Mouse (Mus musculus): ENCODE data around the gene Cdh7. TPM values are rescaled to one million over a fixed set of nuclear protein-coding genes. Genes with fewer than 3 reads are reported as not detected.

Gene Cdh7
- polyA plus RNA-seq, 1 experiment: not detected

DNA sequence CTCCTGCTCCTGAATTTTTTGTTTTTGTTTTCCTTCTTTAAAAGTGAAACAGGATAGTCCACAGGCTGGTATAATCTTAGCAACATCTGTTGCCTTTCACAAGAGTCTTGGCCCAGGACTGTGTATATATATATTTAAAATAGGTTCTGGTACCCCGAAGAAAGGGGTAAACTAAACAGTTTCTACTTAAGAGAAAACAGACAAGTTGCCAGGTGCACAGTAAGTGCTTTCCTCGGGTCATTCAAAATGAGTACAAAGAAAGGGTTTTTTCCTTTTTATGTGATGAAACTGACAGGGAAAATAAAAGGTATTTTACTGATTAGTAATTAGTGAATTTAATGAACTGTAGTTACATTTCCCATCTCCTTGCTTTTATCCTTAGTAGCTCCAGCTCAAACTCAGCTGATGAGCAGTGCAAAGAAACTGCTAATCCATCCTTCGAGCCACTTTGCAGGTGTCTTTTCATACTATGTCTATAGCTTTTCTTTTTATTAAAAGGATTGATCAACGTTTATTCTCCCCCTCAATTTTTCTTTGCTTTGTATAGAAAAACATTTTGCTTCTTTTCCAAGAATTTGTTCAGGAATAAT, 9.7 kb upstream of the Cdh7 start:
- Histone ChIP-seq H3ac (ENCODE audit: control insufficient read depth, insufficient read length) (no peak overlapping the region), H3K36me3 (ENCODE audit: control insufficient read depth, insufficient read depth) (no peaks in the 10 kb centered on the region), H3K4me3 (no peak overlapping the region), H3K27me3 (ENCODE audit: control insufficient read depth, insufficient read depth, insufficient read length) (no peaks in the 10 kb centered on the region), H3K79me2 (ENCODE audit: control insufficient read depth, insufficient read depth) (no peaks in the 10 kb centered on the region), H3K4me2 (ENCODE audit: low read depth) (no peak overlapping the region)
- TF ChIP-seq USF1 (IDR thresholded peaks at IDR 0.05; ENCODE audit: low read depth) (no peak), POLR2A (IDR thresholded peaks at IDR 0.05; ENCODE audit: insufficient read length, low read depth) (no peak)

GRCm38 (mm10) chr1:109982809-109983536, 742 bp downstream of the Cdh7 start:
- Histone ChIP-seq H3K4me2 (ENCODE audit: low read depth) (no peak overlapping the region), H3K79me2 (ENCODE audit: control insufficient read depth, insufficient read depth) (no peaks in the 10 kb centered on the region), H3K27me3 (ENCODE audit: control insufficient read depth, insufficient read depth, insufficient read length) (no peaks in the 10 kb centered on the region), H3K4me3 (no peak overlapping the region), H3K36me3 (ENCODE audit: control insufficient read depth, insufficient read depth) (no peaks in the 10 kb centered on the region), H3ac (ENCODE audit: control insufficient read depth, insufficient read length) (no peak overlapping the region)
- TF ChIP-seq USF1 (IDR thresholded peaks at IDR 0.05; ENCODE audit: low read depth): no peak

- no peak overlapping the region for H3K4me3 ChIP-seq
- TF ChIP-seq MAX (IDR thresholded peaks at IDR 0.05; ENCODE audit: low read depth) (no peak), TCF3 (IDR thresholded peaks at IDR 0.05; ENCODE audit: insufficient read length, low read depth) (no peak), USF1 (IDR thresholded peaks at IDR 0.05; ENCODE audit: low read depth) (no peak), MYOD1 (IDR thresholded peaks at IDR 0.05; ENCODE audit: control insufficient read depth in 1 of 3, insufficient read length in 2 of 3, low read depth in 2 of 3) (no peak), SRF (IDR thresholded peaks at IDR 0.05; ENCODE audit: control insufficient read depth, insufficient read length, low read depth) (no peak)
Measured at GRCm38 (mm10) chr1:109983537-109983912, 1.3 kb downstream of the Cdh7 start.

GRCm38 (mm10) chr1:109984776-109985175, 2.5 kb downstream of the Cdh7 start:
- Histone ChIP-seq H3K36me3 (ENCODE audit: control insufficient read depth, insufficient read depth) (no peaks in the 10 kb centered on the region), H3ac (ENCODE audit: control insufficient read depth, insufficient read length) (no peak overlapping the region), H3K4me3 (no peak overlapping the region), H3K27me3 (ENCODE audit: control insufficient read depth, insufficient read depth, insufficient read length) (no peaks in the 10 kb centered on the region), H3K79me2 (ENCODE audit: control insufficient read depth, insufficient read depth) (no peaks in the 10 kb centered on the region), H3K4me2 (ENCODE audit: low read depth) (no peak overlapping the region)
- TF ChIP-seq MYOG (IDR thresholded peaks at IDR 0.05; ENCODE audit: control insufficient read depth in 1 of 3, insufficient read depth in 1 of 3, insufficient read length in 2 of 3, low read depth in 2 of 3): no peak
- TF ChIP-seq REST (IDR thresholded peaks at IDR 0.05; ENCODE audit: insufficient read depth, insufficient read length): no peak
- no peak for TF ChIP-seq MAX (IDR thresholded peaks at IDR 0.05; ENCODE audit: low read depth)

More at GRCm38 (mm10) chr1:109983537-109983912, 1.3 kb downstream of the Cdh7 start:
- H3K36me3 ChIP-seq (ENCODE audit: control insufficient read depth, insufficient read depth): no peaks in the 10 kb centered on the region
- no peak overlapping the region for H3ac ChIP-seq (ENCODE audit: control insufficient read depth, insufficient read length)
- H3K4me2 ChIP-seq (ENCODE audit: low read depth): no peak overlapping the region
- H3K27me3 ChIP-seq (ENCODE audit: control insufficient read depth, insufficient read depth, insufficient read length): no peaks in the 10 kb centered on the region
- no peaks in the 10 kb centered on the region for H3K79me2 ChIP-seq (ENCODE audit: control insufficient read depth, insufficient read depth)

GRCm38 (mm10) chr1:109985468-109985867, 3.2 kb downstream of the Cdh7 start:
- TF ChIP-seq TCF3 (IDR thresholded peaks at IDR 0.05; ENCODE audit: insufficient read length, low read depth): no peak
- TF ChIP-seq MYOD1 (IDR thresholded peaks at IDR 0.05; ENCODE audit: control insufficient read depth in 1 of 3, insufficient read length in 2 of 3, low read depth in 2 of 3): no peak
- Histone ChIP-seq H3K4me2 (ENCODE audit: low read depth) (no peak overlapping the region), H3K27me3 (ENCODE audit: control insufficient read depth, insufficient read depth, insufficient read length) (no peaks in the 10 kb centered on the region), H3K79me2 (ENCODE audit: control insufficient read depth, insufficient read depth) (no peaks in the 10 kb centered on the region), H3K36me3 (ENCODE audit: control insufficient read depth, insufficient read depth) (no peaks in the 10 kb centered on the region), H3ac (ENCODE audit: control insufficient read depth, insufficient read length) (no peak overlapping the region), H3K4me3 (no peak overlapping the region)

DNA sequence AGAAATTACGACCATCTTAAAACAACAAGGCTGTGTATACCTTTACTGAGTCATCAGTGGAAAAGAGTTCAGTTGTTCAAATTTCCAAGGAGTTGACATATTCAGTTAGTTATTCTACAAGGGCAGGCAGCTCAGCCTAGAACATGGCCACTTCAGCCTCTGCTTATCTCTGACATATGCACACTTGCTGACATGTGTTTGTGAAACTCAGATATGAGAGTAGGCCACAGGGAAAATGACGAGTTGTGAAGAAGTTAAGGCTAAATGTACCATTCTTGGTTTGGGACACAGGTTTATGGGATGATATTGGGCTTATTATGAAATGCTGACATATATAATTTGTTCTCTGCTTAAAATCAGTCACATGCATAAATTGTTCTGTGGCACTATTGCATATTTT, 7.3 kb downstream of the Cdh7 start:
- Histone ChIP-seq H3K4me3 (no peak overlapping the region), H3K27me3 (ENCODE audit: control insufficient read depth, insufficient read depth, insufficient read length) (no peaks in the 10 kb centered on the region), H3ac (ENCODE audit: control insufficient read depth, insufficient read length) (no peak overlapping the region), H3K79me2 (ENCODE audit: control insufficient read depth, insufficient read depth) (no peaks in the 10 kb centered on the region), H3K4me2 (ENCODE audit: low read depth) (no peak overlapping the region), H3K36me3 (ENCODE audit: control insufficient read depth, insufficient read depth) (no peaks in the 10 kb centered on the region)
- TF ChIP-seq MYOG (IDR thresholded peaks at IDR 0.05; ENCODE audit: control insufficient read depth in 1 of 3, insufficient read depth in 1 of 3, insufficient read length in 2 of 3, low read depth in 2 of 3): no peak
- no peak for TF ChIP-seq REST (IDR thresholded peaks at IDR 0.05; ENCODE audit: insufficient read depth, insufficient read length)
- TF ChIP-seq MYOD1 (IDR thresholded peaks at IDR 0.05; ENCODE audit: control insufficient read depth in 1 of 3, insufficient read length in 2 of 3, low read depth in 2 of 3): no peak
- no peak for TF ChIP-seq E2F4 (IDR thresholded peaks at IDR 0.05; ENCODE audit: insufficient read depth)
- no peak for TF ChIP-seq TCF3 (IDR thresholded peaks at IDR 0.05; ENCODE audit: insufficient read length, low read depth)
- no peak for TF ChIP-seq USF1 (IDR thresholded peaks at IDR 0.05; ENCODE audit: low read depth)
- no peak for TF ChIP-seq POLR2AphosphoS2 (IDR thresholded peaks at IDR 0.05; ENCODE audit: insufficient read length, low read depth)
- TF ChIP-seq SRF (IDR thresholded peaks at IDR 0.05; ENCODE audit: control insufficient read depth, insufficient read length, low read depth): no peak
- TF ChIP-seq CEBPB (IDR thresholded peaks at IDR 0.05; ENCODE audit: insufficient read depth, poor library complexity, severe bottlenecking): no peak
- no peak for TF ChIP-seq TCF12 (IDR thresholded peaks at IDR 0.05; ENCODE audit: insufficient read depth, poor library complexity, severe bottlenecking)
- no peak for TF ChIP-seq POLR2A (IDR thresholded peaks at IDR 0.05; ENCODE audit: insufficient read length, low read depth)

All from myocyte (in vitro differentiated cells).